ENCODE assay signal across 8 mouse cellular contexts in genomic region chr12:64897060-64897730, GRCm38 (mm10). TPM values are rescaled to one million over a fixed set of nuclear protein-coding genes. Genes with fewer than 3 reads are reported as not detected.
DNase-seq lines count a peak whose midpoint lies in the region; ATAC-seq and TF ChIP-seq lines count a peak whose summit lies in the region.

No protein-coding gene starts in this region.

- no peak; the same call in 1 of the 2 replicates for ATAC-seq in limb, embryonic 14.5 days (ENCODE audit: low FRiP score, low read depth)

- no peaks in the 10 kb centered on the region for H3K27me3 ChIP-seq in hindbrain, embryonic 10.5 days (ENCODE audit: insufficient read depth, poor library complexity, severe bottlenecking)
- no peaks in the 10 kb centered on the region for H3K27me3 ChIP-seq in limb, embryonic 14.5 days (ENCODE audit: control insufficient read depth, insufficient read depth, low read length)

- peak; percentile 43 for DNase-seq in right cerebral cortex, adult 18-20 months
- no peak for DNase-seq in right cerebral cortex, postnatal 36 days (ENCODE audit: low spot score in 2 of 2)
- DNase-seq in adrenal gland, adult 8-10 months: peak; percentile 4
- DNase-seq in embryo, embryonic 11 days: peak; percentile 74
- peak; percentile 57 for DNase-seq in hindbrain, embryonic 10.5 days (ENCODE audit: low spot score)
- DNase-seq in limb, embryonic 14.5 days (ENCODE audit: low spot score): peak; percentile 71
- DNase-seq in neural tube, embryonic 10.5 days (ENCODE audit: extremely low spot score, low spot score): peak; percentile 59
- DNase-seq in thymus, postnatal 4 days: peak; percentile 77

- no peak overlapping the region for H3K4me2 ChIP-seq in limb, embryonic 14.5 days (replicated peaks; ENCODE audit: low read depth, low read length, severe bottlenecking)

- no peak overlapping the region for H3K4me3 ChIP-seq in hindbrain, embryonic 10.5 days
- no peak overlapping the region for H3K4me3 ChIP-seq in limb, embryonic 14.5 days (replicated peaks; ENCODE audit: low read length)

- WGBS in hindbrain, embryonic 10.5 days: 47% methylated on average over 4 of the region's 4 CpGs
- WGBS in limb, embryonic 14.5 days: 41% methylated on average over 4 of the region's 4 CpGs

- H3K9me3 ChIP-seq in hindbrain, embryonic 10.5 days: no peaks in the 10 kb centered on the region
- no peaks in the 10 kb centered on the region for H3K9me3 ChIP-seq in limb, embryonic 14.5 days (ENCODE audit: control insufficient read depth, low read length)

- H3K27ac ChIP-seq in hindbrain, embryonic 10.5 days: no peak overlapping the region
- no peak overlapping the region for H3K27ac ChIP-seq in limb, embryonic 14.5 days (replicated peaks; ENCODE audit: low read depth, low read length)

- H3K9ac ChIP-seq in limb, embryonic 14.5 days (ENCODE audit: low read depth, low read length, severe bottlenecking): no peak overlapping the region

- no peaks in the 10 kb centered on the region for H3K36me3 ChIP-seq in hindbrain, embryonic 10.5 days
- no peaks in the 10 kb centered on the region for H3K36me3 ChIP-seq in limb, embryonic 14.5 days (ENCODE audit: control insufficient read depth, insufficient read depth, low read length)

- no peak for TF ChIP-seq POLR2A in limb, embryonic 14.5 days (IDR thresholded peaks at IDR 0.05; ENCODE audit: borderline replicate concordance, extremely low read depth, insufficient read depth, insufficient read length)

- H3K4me1 ChIP-seq in hindbrain, embryonic 10.5 days (replicated peaks): peaks cover under 1% of the 10 kb centered on the region; the same call in 1 of the 2 replicates
- 0 out of 2 replicates have a peak, but pooled peaks cover 1% of the 10 kb centered on the region for H3K4me1 ChIP-seq in limb, embryonic 14.5 days (ENCODE audit: control insufficient read depth, insufficient read depth, low read length)

RNA-seq across cellular contexts. Expression of gene Gm527, which starts 20.5 kb away (rescaled TPM):
- 1 to 10 TPM; 4.1 to 7.5 (median 5.7) TPM for total RNA-seq in adrenal gland, adult 8-10 months (2022)
- 2.8 and 3.0 TPM in 2 replicates for polyA plus RNA-seq in hindbrain, embryonic 10.5 days (2016; fragmentation: Nextera tagmentation; extraction: Ambion mirVana)
- 7.2 and 7.3 TPM in 2 replicates for polyA plus RNA-seq in limb, embryonic 14.5 days (2012; rRNA removed)
- 5.5 and 5.9 TPM in 2 replicates for polyA plus RNA-seq in limb, embryonic 14.5 days (2014; fragmentation: Nextera tagmentation; extraction: Ambion mirVana)

Comparison
In these comparisons a context has a peak if more than half of its experiments do, and no peak if none do; other contexts are left out.
1. DNase-seq: peak in right cerebral cortex, adult 18-20 months (single experiment), adrenal gland, adult 8-10 months (single experiment), embryo, embryonic 11 days (single experiment), hindbrain, embryonic 10.5 days (single experiment), limb, embryonic 14.5 days (single experiment), neural tube, embryonic 10.5 days (single experiment) and thymus, postnatal 4 days (single experiment); none in right cerebral cortex, postnatal 36 days (0 of 2).